Mouse (Mus musculus) liver, postnatal 0 days (tissue): ENCODE measurements around the gene Olfr837.

Experiments used
- CTCF ChIP-seq: sonication (generic); IDR thresholded peaks from 2 replicates; pipeline ENCODE4 v1.5.1; 2016; ENCODE audit warnings: antibody characterized with exemption, low read depth
- EP300 ChIP-seq: IDR thresholded peaks from 2 replicates; pipeline ENCODE4 v1.6.1; 2016; ENCODE audit warnings: antibody characterized with exemption, low read depth, mild to moderate bottlenecking

DNA sequence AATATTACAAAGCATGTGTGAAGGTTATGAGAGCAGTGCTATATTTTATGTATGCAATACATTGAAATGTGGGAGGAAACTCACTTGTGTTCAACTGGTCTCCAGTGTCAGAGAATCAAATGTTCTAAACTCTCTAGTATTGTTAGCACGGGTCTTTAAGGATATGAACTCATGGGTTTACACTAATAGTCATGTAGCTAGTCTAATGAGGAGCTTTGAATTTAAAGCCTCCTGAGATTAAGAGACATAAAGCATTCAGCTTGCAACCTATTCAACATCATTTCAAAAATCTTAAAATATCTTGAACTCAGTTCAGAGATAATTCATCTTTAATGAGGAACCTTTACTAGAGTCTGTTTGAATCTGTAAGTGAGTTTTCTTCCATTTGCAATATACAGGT, at the start of gene Olfr837:
- no peak for TF ChIP-seq EP300
- TF ChIP-seq CTCF: no peak
